Mouse (Mus musculus) cortical plate, adult 2 months (tissue): ENCODE measurements around the gene Magi1.

Experiments used
- CTCF ChIP-seq: fragments of 200-500 bp; IDR thresholded peaks from 2 replicates; pipeline ENCODE4 v1.5.1; 2011; ENCODE audit warnings: mild to moderate bottlenecking, control low read depth, low read length; ENCODE audit not compliant: insufficient read depth; ENCODE audit errors: extremely low read depth
- POLR2A ChIP-seq: fragments of 200-500 bp; IDR thresholded peaks from 2 replicates; pipeline ENCODE4 v1.6.1; 2011; ENCODE audit warnings: mild to moderate bottlenecking, low read length, control low read depth; ENCODE audit not compliant: insufficient read depth; ENCODE audit errors: extremely low read depth

DNA sequence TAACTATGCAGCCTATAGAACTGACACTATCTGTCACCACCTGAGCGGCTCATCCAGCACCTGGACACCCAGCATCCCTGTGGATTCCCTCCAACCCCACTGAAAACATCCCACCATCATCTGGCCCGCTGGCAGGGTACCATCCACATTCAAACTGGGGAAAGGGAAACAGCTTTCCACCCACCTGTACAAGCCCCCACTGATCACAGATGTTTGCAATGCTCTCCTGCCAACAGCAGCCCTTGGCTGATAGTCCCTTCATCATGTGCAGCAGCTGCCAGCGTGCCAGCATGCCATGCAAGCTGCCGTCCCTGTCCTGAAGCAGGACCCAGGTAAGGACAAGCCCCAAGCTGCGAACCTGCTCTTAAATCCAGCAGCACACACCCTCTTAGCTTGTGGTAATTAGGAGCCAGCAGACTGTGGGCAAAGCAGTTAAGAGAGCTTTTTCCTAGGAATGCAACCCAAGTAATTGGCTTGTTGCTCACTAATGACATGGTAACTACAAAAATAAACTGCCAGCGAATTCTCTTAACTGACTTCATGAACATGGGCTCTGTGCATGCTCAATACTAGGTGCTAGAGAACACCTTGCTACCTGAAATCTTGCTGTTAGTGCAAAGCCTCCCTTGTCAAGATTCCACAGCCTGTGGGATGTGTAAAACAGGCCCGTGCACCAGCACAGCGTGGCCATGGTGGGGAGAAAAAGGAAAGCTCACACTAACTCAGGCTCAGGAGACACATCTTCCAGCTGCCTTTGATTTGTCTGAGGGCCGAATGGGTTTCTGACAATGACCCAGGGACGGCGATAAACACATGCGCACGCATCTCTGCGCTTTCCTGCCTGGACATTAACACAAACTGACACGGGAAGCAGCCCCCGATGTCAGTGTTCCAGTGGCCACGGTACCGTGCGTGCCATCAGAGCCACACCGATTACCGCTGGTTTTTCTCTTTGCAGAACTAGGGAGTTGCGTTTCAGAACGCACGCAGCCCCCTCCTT lies 568.2 kb downstream of the Magi1 start:
- TF ChIP-seq POLR2A, result no peak
- TF ChIP-seq CTCF, result no peak
